Mouse (Mus musculus) bone marrow macrophage, adult 2 months (primary cell): ENCODE results near the gene Zfp541.

Experiments used
- CTCF ChIP-seq: IDR thresholded peaks from 2 replicates; pipeline ENCODE4 v1.5.1; 2012; ENCODE audit warnings: low read depth, mild to moderate bottlenecking, low read length, moderate library complexity
- POLR2A ChIP-seq: IDR thresholded peaks from 2 replicates; pipeline ENCODE4 v1.6.1; 2012; ENCODE audit warnings: mild to moderate bottlenecking, low read depth, low read length, borderline replicate concordance

- no peak for TF ChIP-seq POLR2A
- TF ChIP-seq CTCF = no peak
Observed at GRCm38 (mm10) chr7:16053105-16053504, 8.5 kb upstream of the Zfp541 start.
